Mouse (Mus musculus): ENCODE measurements around the gene Sbf2.

- TF ChIP-seq POLR2A (IDR thresholded peaks at IDR 0.05; ENCODE audit: control insufficient read depth, low read depth, low read length) (no peak), CTCF (IDR thresholded peaks at IDR 0.05; ENCODE audit: control insufficient read depth, insufficient read depth, insufficient replicate concordance, low read depth, low read length) (no peak)
Observed at GRCm38 (mm10) chr7:110597141-110597540, 17.6 kb downstream of the Sbf2 start.
